Mouse (Mus musculus) forebrain, embryonic 13.5 days (tissue): ENCODE results near the gene Cdh16. TPM values are rescaled to one million over a fixed set of nuclear protein-coding genes. Genes with fewer than 3 reads are reported as not detected.

Experiments used
- ATAC-seq: fragments of 200-750 bp; cut with Nextera tagmentation; 2 replicates; pipeline ENCODE4 v1.8.0; 2017
- H3K27ac ChIP-seq: fragments of 300-500 bp; sonication (generic); 2 replicates; pipeline ENCODE4 v1.5.1; 2015; ENCODE audit warnings: inconsistent platforms, mild to moderate bottlenecking, moderate library complexity
- H3K27me3 ChIP-seq: fragments of 300-500 bp; sonication (generic); 2 replicates; pipeline ENCODE4 v1.6.1; 2015; ENCODE audit warnings: mild to moderate bottlenecking, inconsistent platforms
- H3K36me3 ChIP-seq: fragments of 300-500 bp; sonication (generic); 2 replicates; pipeline ENCODE4 v1.6.1; 2015; ENCODE audit warnings: mild to moderate bottlenecking, inconsistent platforms; ENCODE audit not compliant: poor library complexity, severe bottlenecking
- H3K4me1 ChIP-seq: fragments of 300-500 bp; sonication (generic); 2 replicates; pipeline ENCODE4 v1.6.1; 2015; ENCODE audit warnings: inconsistent platforms
- H3K4me2 ChIP-seq: fragments of 300-500 bp; sonication (generic); 2 replicates; pipeline ENCODE4 v1.6.1; 2015; ENCODE audit warnings: inconsistent platforms, mild to moderate bottlenecking, moderate library complexity
- H3K4me3 ChIP-seq: fragments of 300-500 bp; sonication (generic); 2 replicates; pipeline ENCODE4 v1.5.1; 2015; ENCODE audit warnings: mild to moderate bottlenecking, inconsistent platforms
- H3K9ac ChIP-seq: fragments of 300-500 bp; sonication (generic); 2 replicates; pipeline ENCODE4 v1.6.1; 2015; ENCODE audit warnings: mild to moderate bottlenecking, inconsistent platforms
- H3K9me3 ChIP-seq: fragments of 300-500 bp; sonication (generic); replicated peaks from 2 replicates; pipeline ENCODE4 v1.6.1; 2016; ENCODE audit warnings: inconsistent platforms
- WGBS: fragments of 180-500 bp; shearing (Covaris S2); methylation state at CpG from one replicate; pipeline ENCODE4 v1.1.7; 2015; 5-methylcytosine and 5-hydroxymethylcytosine counted together
- polyA plus RNA-seq: library from polyadenylated mRNA; unstranded; fragments of >200 nt; fragmentation: Nextera tagmentation; extraction: Ambion mirVana; gene quantifications from 2 replicates; pipeline ENCODE4 v1.2.1, GENCODE M21; 2015

Cdh16 gene
- polyA plus RNA-seq, 1 experiment from 2014 or later: not detected

DNA sequence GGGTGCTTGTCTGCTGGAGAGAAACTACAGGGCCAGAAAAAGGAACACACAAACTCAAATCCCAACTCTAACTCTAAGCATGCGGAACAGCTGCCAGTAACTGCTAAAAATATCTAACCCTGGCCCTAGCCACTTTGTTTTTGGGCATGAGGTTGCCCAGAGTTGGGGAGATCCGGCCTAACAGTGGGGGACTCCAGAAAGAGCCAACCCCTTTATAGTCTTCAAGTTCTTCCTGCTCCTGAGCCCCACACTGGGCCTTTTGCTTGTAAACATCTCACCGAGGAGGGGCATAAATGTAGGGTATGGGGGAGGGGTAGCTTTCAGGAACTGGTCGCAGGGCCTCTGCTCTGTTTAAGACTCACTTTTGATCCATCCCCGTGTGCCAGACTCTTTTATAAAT, 7.8 kb upstream of the Cdh16 start:
- H3K36me3 ChIP-seq: peaks cover 21% of the 10 kb centered on the region; the same call in 1 of the 2 replicates
- peaks cover 7% of the 10 kb centered on the region for H3K4me1 ChIP-seq
- peaks cover 22% of the 10 kb centered on the region for H3K27me3 ChIP-seq
- 34% methylated on average over 5 of the region's 5 CpGs for WGBS
- H3K4me2 ChIP-seq: no peak overlapping the region
- no peak overlapping the region for H3K9ac ChIP-seq
- no peak overlapping the region for H3K4me3 ChIP-seq
- H3K27ac ChIP-seq: no peak overlapping the region
- H3K9me3 ChIP-seq: no peaks in the 10 kb centered on the region
- peak; percentile 9; the same call in 1 of the 2 replicates for ATAC-seq

GRCm38 (mm10) chr8:104630981-104631663, 6.9 kb upstream of the Cdh16 start, which contains the start of gene Rrad:
Gene Rrad (minus strand): TSS chr8:104631327.
- ATAC-seq: peak; percentile 75
- H3K4me3 ChIP-seq: peak within 1 kb of the TSS; percentile 37
- peaks cover 21% of the 10 kb centered on the region; the same call in 1 of the 2 replicates for H3K36me3 ChIP-seq
- no peaks in the 10 kb centered on the region for H3K9me3 ChIP-seq
- H3K27ac ChIP-seq: no peak within 1 kb of the TSS
- peak within 1 kb of the TSS; percentile 61 for H3K4me2 ChIP-seq
- H3K4me1 ChIP-seq: peaks cover 7% of the 10 kb centered on the region
- 1% methylated on average over 26 of the region's 28 CpGs for WGBS
- peaks cover 22% of the 10 kb centered on the region for H3K27me3 ChIP-seq
- H3K9ac ChIP-seq: peak within 1 kb of the TSS; percentile 50

DNA sequence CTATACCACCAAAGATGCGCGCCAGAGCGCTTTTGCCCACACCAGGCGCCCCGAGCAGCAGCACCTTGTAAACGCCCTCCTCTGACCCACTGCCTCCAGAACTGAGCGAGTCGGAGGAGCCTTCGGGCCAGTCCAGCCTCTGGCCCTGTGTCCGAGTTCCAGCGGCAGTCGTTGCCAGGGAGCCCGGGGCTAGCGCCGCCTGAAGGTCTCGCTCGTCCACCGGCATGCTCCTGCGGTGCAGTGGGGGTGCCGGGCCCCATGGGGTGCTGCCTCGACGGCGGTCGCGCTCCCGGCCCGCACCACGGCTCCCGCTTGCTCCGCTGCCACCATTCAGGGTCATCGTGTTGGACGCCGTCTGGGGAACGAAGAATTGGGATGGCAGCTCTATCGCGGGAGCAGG, 6.4 kb upstream of the Cdh16 start:
- Histone ChIP-seq H3K9ac (peak overlapping the region; percentile 50), H3K4me3 (peak overlapping the region; percentile 37), H3K27me3 (peaks cover 22% of the 10 kb centered on the region), H3K4me1 (peaks cover 7% of the 10 kb centered on the region), H3K27ac (no peak overlapping the region), H3K36me3 (peaks cover 16% of the 10 kb centered on the region; the same call in 1 of the 2 replicates), H3K4me2 (peak overlapping the region; percentile 61), H3K9me3 (no peaks in the 10 kb centered on the region)
- 2% methylated on average over 36 of the region's 36 CpGs for WGBS
- ATAC-seq: 0 out of 2 replicates have a peak, but pooled peaks have one; percentile 19

DNA sequence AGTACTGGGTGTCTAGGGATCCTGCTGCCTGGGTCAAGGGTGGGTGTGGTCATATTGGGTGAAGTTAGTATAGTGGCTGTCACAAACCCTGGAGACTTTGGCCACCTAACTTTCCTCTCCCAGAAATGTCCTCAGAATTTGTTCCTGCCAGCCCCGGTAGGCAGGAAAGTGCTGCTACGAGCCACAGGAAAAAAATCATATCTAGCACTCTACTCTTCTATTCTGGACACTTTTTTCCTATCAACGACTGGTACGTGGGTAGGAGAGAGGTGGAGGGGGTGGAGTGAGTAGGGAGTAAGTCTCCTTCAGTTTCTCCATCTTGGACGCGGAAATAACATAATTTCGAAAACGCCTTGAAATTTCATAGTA, 5.9 kb upstream of the Cdh16 start:
- Histone ChIP-seq H3K9ac (no peak overlapping the region), H3K36me3 (peaks cover 11% of the 10 kb centered on the region; the same call in 1 of the 2 replicates), H3K27me3 (peaks cover 22% of the 10 kb centered on the region), H3K4me2 (peak overlapping the region; percentile 61), H3K4me3 (peak overlapping the region; percentile 37), H3K4me1 (peaks cover 7% of the 10 kb centered on the region), H3K9me3 (no peaks in the 10 kb centered on the region), H3K27ac (no peak overlapping the region)
- 40% methylated on average over 8 of the region's 8 CpGs for WGBS
- no peak for ATAC-seq

- no peak for ATAC-seq
- 81% methylated on average over 22 of the region's 22 CpGs for WGBS
Measured at GRCm38 (mm10) chr8:104629306-104630110, 5.3 kb upstream of the Cdh16 start.

GRCm38 (mm10) chr8:104628402-104628801, 4.2 kb upstream of the Cdh16 start:
- WGBS: 95% methylated on average over 21 of the region's 21 CpGs
- H3K4me3 ChIP-seq: no peak overlapping the region
- H3K27ac ChIP-seq: no peak overlapping the region
- H3K4me2 ChIP-seq: no peak overlapping the region
- H3K27me3 ChIP-seq: peaks cover 22% of the 10 kb centered on the region
- H3K36me3 ChIP-seq: no peaks in the 10 kb centered on the region
- peaks cover 7% of the 10 kb centered on the region for H3K4me1 ChIP-seq
- no peaks in the 10 kb centered on the region for H3K9me3 ChIP-seq
- no peak for ATAC-seq
- no peak overlapping the region for H3K9ac ChIP-seq

More at GRCm38 (mm10) chr8:104629306-104630110, 5.3 kb upstream of the Cdh16 start:
- Histone ChIP-seq H3K4me3 (no peak overlapping the region), H3K27me3 (peaks cover 22% of the 10 kb centered on the region), H3K27ac (no peak overlapping the region), H3K36me3 (peaks cover 5% of the 10 kb centered on the region; the same call in 1 of the 2 replicates), H3K9me3 (no peaks in the 10 kb centered on the region), H3K4me2 (no peak overlapping the region), H3K9ac (no peak overlapping the region), H3K4me1 (peaks cover 7% of the 10 kb centered on the region)

DNA sequence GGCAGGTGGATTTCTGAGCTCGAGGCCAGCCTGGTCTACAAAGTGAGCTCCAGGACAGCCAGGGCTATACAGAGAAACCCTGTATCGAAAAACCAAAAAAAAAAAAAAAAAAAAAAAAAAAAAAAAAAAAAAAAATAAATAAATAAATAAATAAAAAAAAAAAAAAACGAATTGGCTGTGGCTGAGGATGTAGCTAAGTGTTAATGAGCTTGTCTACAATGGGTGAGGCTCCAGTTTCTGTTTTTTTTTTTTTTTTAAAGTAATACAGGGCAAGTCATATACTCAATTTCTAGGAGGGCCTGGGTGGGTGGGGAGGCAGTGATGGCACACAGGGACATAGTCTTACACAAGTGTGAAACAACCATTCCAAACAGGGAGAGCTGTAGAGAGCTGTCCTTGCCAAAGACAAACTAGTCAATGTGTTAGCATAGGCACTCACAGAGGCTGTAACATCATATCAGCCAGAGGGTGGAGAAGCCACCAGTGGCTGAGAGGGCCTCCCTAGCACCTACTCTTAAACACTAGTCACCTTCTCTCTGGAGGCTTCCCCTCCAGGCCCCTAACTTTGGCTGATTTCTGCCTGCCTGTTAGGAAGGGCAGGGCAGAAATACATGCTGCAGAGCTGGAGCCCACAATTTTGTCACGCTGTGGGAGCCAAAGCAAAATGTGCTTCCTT, 3.0 kb upstream of the Cdh16 start:
- Histone ChIP-seq H3K9ac (no peak overlapping the region), H3K4me1 (peaks cover 7% of the 10 kb centered on the region), H3K4me2 (no peak overlapping the region), H3K36me3 (no peaks in the 10 kb centered on the region), H3K4me3 (no peak overlapping the region), H3K9me3 (no peaks in the 10 kb centered on the region), H3K27me3 (peaks cover 22% of the 10 kb centered on the region), H3K27ac (no peak overlapping the region)
- WGBS: 70% methylated on average over 4 of the region's 4 CpGs
- ATAC-seq: no peak

GRCm38 (mm10) chr8:104620765-104621164, 3.4 kb downstream of the Cdh16 start:
- no peak overlapping the region for H3K4me2 ChIP-seq
- H3K36me3 ChIP-seq: no peaks in the 10 kb centered on the region
- H3K27me3 ChIP-seq: no peaks in the 10 kb centered on the region
- ATAC-seq: no peak
- H3K9me3 ChIP-seq: no peaks in the 10 kb centered on the region
- H3K4me3 ChIP-seq: no peak overlapping the region
- H3K27ac ChIP-seq: no peak overlapping the region
- H3K9ac ChIP-seq: no peak overlapping the region
- no peaks in the 10 kb centered on the region for H3K4me1 ChIP-seq
- WGBS: 81% methylated on average over 5 of the region's 5 CpGs

DNA sequence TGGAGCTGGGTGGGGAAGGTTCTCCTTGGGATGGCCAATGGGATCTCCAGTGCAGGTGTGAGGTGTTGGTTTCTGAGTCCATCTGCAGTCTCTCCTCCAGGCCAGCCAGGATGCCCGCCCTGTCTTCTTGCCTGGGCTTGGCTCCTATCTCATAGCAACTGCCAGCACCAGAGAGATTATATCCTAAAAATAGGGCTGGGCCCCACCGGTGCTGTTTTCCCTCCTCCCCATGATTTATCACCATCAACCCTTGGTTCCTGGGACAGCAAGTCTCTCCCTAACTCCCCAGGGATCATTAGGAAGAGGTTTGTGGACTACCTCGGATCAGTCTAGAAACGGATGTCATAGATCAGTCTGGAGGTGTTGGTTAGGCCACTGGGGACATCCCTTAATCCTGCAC, 11.1 kb downstream of the Cdh16 start:
- no peaks in the 10 kb centered on the region for H3K4me1 ChIP-seq
- H3K4me3 ChIP-seq: no peak overlapping the region
- no peaks in the 10 kb centered on the region for H3K27me3 ChIP-seq
- 79% methylated on average over 4 of the region's 4 CpGs for WGBS
- no peaks in the 10 kb centered on the region for H3K36me3 ChIP-seq
- no peak for ATAC-seq
- no peak overlapping the region for H3K27ac ChIP-seq
- no peak overlapping the region for H3K9ac ChIP-seq
- no peak overlapping the region for H3K4me2 ChIP-seq
- no peaks in the 10 kb centered on the region for H3K9me3 ChIP-seq

DNA sequence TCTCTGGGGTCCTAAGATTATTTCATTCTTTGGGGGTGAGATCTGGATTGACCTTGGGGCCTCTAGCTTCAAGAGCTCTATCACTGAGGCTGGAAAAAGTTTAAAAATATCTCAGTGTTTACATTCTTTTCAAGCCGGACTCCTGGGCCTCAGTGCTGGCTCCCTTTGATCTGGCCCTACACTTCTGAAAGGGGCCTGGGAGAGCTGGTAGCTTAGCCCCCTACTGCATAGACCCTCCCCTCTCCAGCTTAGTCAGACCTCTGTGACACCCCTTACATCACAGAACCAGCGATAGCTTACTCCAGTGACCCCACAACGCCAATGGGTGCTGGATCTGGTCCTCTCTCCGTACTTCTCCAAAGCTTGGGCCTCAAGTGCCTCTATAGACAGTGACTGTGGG, 12.6 kb downstream of the Cdh16 start:
- Histone ChIP-seq H3K9ac (no peak overlapping the region), H3K36me3 (no peaks in the 10 kb centered on the region)

GRCm38 (mm10) chr8:104610185-104610766, 13.9 kb downstream of the Cdh16 start:
- no peak overlapping the region for H3K4me3 ChIP-seq
- WGBS: 83% methylated on average over 12 of the region's 12 CpGs

More for the DNA sequence above, 12.6 kb downstream of the Cdh16 start:
- Histone ChIP-seq H3K27ac (no peak overlapping the region), H3K9me3 (no peaks in the 10 kb centered on the region), H3K4me3 (no peak overlapping the region), H3K4me1 (no peaks in the 10 kb centered on the region), H3K27me3 (no peaks in the 10 kb centered on the region), H3K4me2 (no peak overlapping the region)
- ATAC-seq: no peak
- 79% methylated on average over 4 of the region's 4 CpGs for WGBS

More at GRCm38 (mm10) chr8:104610185-104610766, 13.9 kb downstream of the Cdh16 start:
- no peaks in the 10 kb centered on the region for H3K27me3 ChIP-seq
- no peak overlapping the region for H3K27ac ChIP-seq
- H3K36me3 ChIP-seq: no peaks in the 10 kb centered on the region
- no peaks in the 10 kb centered on the region for H3K9me3 ChIP-seq
- ATAC-seq: no peak
- no peaks in the 10 kb centered on the region for H3K4me1 ChIP-seq
- no peak overlapping the region for H3K9ac ChIP-seq
- H3K4me2 ChIP-seq: no peak overlapping the region
